Comparison of ENCODE assay signal across 14 mouse cellular contexts in genomic region chr6:7476907-7477306, GRCm38 (mm10).
"Had no signal": no experiment of that assay in that cellular context is flagged by ENCODE, and none has a peak within 500 bp of the region (broad histone marks: within the 10 kb centered on the region; RNA-seq: fewer than 3 reads in every experiment).

No protein-coding gene starts in this region.

- H3K27me3 ChIP-seq: lung, embryonic 15.5 days; megakaryocyte, embryonic 14.5 days; midbrain, embryonic 13.5 days; midbrain, embryonic 15.5 days; neural tube, embryonic 13.5 days; stomach, embryonic 15.5 days had no signal

- H3K36me3 ChIP-seq: lung, embryonic 15.5 days; midbrain, embryonic 13.5 days; midbrain, embryonic 15.5 days; neural tube, embryonic 13.5 days; stomach, embryonic 15.5 days had no signal

- H3K4me3 ChIP-seq: lung, embryonic 15.5 days; megakaryocyte, embryonic 14.5 days; midbrain, embryonic 13.5 days; midbrain, embryonic 15.5 days; neural tube, embryonic 13.5 days; stomach, embryonic 15.5 days had no signal

- DNase-seq: liver, postnatal 0 days; lung, adult 2 months; lung, postnatal 14 days; lung, postnatal 36 days; right cerebral cortex, postnatal 14 days; thymus, postnatal 14 days; thymus, postnatal 36 days had no signal

- ATAC-seq: liver, postnatal 0 days; lung, postnatal 0 days; midbrain, embryonic 13.5 days; midbrain, embryonic 15.5 days had no signal
